Mouse (Mus musculus): ENCODE measurements around the gene Chd6. TPM values are rescaled to one million over a fixed set of nuclear protein-coding genes. Genes with fewer than 3 reads are reported as not detected.

The Chd6 gene
- 70.5 TPM for polyA plus RNA-seq (2017; shearing (Covaris generic))

DNA sequence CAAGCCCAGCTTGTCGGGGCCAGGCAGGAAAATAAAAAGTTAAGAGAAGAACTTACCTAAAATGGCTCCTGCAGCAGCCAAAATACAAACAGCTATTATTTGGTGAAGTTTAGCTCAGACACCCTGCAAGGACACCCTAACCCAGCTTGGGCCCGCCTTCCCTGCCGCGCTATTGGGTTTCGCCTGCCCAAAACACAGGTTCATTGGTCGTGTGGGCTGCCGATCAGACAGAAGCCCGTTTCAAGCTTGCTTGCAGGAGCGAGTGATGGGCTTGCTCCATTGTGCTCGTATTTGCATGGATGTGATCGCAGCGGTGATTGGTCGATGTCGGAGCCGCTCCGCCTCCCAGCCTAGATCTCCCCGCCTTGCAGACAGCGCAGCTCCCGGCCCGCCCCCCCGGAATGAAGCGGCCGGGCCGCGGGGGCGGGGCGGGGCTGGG, at the start of gene Chd6:
Gene Chd6, minus strand, starts transcription at position 143 of the 439 bp plus-strand sequence.

DNA sequence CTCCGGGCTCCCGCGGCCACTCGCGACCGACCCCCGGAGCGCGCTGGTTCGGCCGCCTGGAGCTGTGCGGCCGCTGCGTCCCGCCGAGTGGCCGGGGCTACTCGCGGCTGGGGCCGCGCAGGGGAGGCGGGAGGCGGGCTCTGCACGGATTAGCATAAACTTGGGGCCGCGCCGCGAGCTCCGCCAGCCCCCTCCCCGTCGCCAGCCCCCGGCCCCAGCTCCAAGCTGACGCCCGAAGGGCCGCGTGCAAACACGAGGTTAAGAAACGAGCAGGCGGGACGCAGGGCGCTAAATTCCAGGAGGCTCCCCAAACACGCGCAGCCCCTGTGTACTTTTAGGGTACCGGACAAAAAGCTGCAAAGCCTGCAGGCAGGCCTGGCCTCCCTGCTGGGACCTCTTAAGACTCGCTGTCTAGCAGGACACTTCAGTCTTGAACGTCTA, 196.6 kb downstream of the Chd6 start, which contains the start of gene Emilin3:
Gene Emilin3, minus strand, starts transcription at position 98 of the 441 bp plus-strand sequence.

Other genes with a start within 250 kb of the Chd6 start
- gene Zhx3, start 236.1 kb downstream of the Chd6 start, polyA plus RNA-seq (2017; shearing (Covaris generic)): 4.6 TPM
- 1.8 TPM for gene Lpin3, start 228.4 kb downstream of the Chd6 start, polyA plus RNA-seq (2017; shearing (Covaris generic))
- not detected for gene Emilin3, start 196.7 kb downstream of the Chd6 start, polyA plus RNA-seq (2017; shearing (Covaris generic))

Data from CD4-positive, CD25-positive, alpha-beta regulatory T cell, adult 9 weeks (primary cell).